Mouse (Mus musculus) brain, embryonic 14.5 days (tissue): ENCODE measurements around the gene Nsun6. TPM values are rescaled to one million over a fixed set of nuclear protein-coding genes. Genes with fewer than 3 reads are reported as not detected.

ENCODE experiments used
- DNase-seq: peaks from one replicate; pipeline ENCODE4 v3.0.0-alpha.2; 2011; ENCODE audit warnings: low read depth
- CTCF ChIP-seq: fragments of 200-500 bp; IDR thresholded peaks from 2 replicates; pipeline ENCODE4 v1.5.1; 2012; ENCODE audit warnings: inconsistent platforms, mild to moderate bottlenecking, moderate library complexity, borderline replicate concordance; ENCODE audit not compliant: insufficient read depth, insufficient read length; ENCODE audit errors: extremely low read depth
- POLR2A ChIP-seq: fragments of 200-500 bp; IDR thresholded peaks from 2 replicates; pipeline ENCODE4 v1.6.1; 2012; ENCODE audit warnings: mild to moderate bottlenecking, inconsistent platforms, borderline replicate concordance; ENCODE audit not compliant: poor library complexity, insufficient read depth, insufficient read length, severe bottlenecking; ENCODE audit errors: extremely low read depth
- polyA plus RNA-seq: library from polyadenylated mRNA; depleted of rRNA; stranded (reverse); fragments of >200 nt; gene quantifications from 2 replicates; pipeline ENCODE4 v1.2.3, GENCODE M21; 2012; rRNA removed

The Nsun6 gene
- 6.8 and 7.2 TPM in 2 replicates for polyA plus RNA-seq

DNA sequence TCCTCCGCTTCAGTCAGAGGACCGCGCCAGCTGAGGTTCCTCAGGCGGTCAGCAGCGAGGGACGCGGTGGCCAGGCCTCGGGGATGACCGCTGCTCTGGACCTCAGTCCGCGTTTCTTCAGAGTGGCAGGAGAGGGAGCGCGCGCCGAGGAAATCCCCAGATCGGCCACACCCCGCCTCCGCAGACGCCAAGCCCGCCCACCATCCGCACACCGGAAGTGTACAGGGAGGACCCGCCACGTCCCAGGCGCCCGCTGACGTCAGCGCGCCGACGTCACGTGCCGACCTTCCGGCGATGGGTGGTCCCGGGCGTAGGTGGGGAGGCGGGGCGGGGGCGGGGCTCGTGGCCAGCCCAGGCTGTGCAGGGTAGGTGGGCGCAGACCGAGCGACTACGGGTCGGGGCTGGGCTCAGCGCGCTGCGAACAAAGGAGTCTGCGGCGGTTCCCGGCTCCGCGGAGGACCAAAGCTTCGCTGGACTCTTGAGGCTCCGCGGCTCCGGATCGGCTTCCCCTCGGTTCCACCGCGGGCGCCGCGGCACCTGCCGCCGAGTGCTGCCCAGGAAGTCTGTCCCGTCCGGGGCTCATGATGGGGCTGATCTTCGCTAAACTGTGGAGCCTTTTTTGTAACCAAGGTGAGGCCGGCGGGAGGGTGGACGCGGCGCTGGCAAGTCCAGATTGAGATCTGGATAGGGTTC, at the start of gene Nsun6:
TSS of gene Nsun6 (minus strand) at position 125 of the 693 bp plus-strand sequence.
- peak; percentile 99 for DNase-seq
- peak; percentile 76; the same call in 1 of the 2 replicates for TF ChIP-seq POLR2A
- no peak for TF ChIP-seq CTCF

DNA sequence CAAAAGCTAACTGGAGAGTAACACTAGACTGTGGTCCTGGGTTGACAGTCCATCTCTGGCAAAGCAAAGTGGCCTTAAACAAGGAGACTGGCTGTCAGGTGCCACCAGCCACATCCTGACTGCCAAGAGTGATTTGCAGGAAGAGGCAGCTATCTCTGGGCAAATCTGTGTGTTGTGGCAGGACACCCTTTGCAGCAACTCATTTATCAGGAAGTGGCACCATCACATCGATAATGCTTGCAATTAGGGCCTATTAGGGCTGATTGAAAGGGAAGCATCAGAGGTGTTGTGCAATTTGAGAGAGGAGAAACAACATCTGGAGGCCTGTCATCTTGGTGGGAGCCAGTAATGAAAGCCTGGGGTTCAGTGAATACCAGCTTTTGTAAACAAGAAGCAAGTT, 49.5 kb upstream of the Nsun6 start:
- DNase-seq: no peak
- TF ChIP-seq POLR2A (no peak), CTCF (no peak)

DNA sequence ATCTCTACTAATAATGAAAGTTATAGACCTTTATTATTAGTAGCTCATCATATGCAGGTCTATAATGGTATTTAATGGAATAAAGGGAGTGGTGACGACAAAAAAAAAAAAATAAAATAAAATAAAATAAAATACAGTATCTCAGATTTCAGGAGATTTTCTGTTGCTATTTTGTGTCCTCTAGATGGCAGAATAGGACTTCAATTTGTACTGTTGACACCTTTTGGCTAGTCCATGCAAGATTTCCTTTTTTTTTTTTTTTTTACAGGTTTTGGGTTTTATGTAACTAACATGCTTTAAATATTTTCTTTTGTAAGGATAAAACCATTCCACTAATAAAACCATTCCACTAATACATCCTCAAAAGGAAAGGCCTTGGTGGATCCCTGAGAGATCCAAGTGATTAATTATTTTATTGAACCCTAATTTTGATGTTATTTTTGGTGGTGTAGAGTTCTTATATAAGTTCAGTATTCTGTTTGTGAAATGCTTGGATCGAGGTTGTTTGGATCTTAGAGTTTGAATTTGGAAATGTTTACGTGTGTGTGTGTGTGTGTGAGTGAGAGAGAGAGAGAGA, 41.7 kb upstream of the Nsun6 start:
- TF ChIP-seq CTCF: no peak
- TF ChIP-seq POLR2A: no peak
- DNase-seq: peak; percentile 74

DNA sequence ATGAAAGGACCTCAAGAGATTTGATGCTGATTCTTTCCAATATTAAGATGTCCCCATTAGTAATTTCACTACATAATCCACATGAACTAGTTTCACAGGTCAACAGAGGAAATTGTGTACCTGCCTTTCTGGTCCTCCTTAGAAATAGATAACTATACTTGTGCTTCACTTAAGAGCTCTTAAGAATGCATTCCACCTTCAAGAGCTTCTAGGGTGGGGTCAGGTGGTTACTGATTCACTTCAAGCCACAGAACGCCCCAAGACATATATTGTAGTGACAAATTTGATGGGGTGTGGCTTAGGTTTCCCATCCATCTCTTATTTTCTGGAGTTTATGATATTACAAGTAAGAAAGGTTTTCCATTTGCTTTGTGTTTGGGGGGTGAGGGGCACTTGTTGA, 32.4 kb upstream of the Nsun6 start:
- TF ChIP-seq POLR2A (no peak), CTCF (no peak)
- DNase-seq: no peak

DNA sequence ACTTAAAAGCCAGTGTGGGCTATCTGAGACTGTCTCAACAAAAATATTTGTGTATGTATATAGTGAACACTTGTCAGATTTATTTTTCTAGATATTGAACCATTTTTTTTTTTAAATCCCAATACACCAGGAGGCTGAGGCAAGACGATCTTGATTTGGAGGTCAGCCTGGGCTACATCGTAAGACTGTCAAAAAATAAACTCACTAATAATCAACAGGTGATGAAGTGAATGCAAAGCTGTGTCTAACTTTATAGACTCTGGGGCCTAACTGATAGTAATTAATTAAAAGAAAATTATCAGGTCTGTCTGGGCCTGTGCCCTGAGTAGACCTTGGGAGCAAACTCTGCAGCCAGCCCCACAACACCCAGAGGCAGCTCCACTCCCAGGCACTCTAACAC, 28.8 kb upstream of the Nsun6 start:
- no peak for DNase-seq
- no peak for TF ChIP-seq CTCF
- TF ChIP-seq POLR2A: no peak

DNA sequence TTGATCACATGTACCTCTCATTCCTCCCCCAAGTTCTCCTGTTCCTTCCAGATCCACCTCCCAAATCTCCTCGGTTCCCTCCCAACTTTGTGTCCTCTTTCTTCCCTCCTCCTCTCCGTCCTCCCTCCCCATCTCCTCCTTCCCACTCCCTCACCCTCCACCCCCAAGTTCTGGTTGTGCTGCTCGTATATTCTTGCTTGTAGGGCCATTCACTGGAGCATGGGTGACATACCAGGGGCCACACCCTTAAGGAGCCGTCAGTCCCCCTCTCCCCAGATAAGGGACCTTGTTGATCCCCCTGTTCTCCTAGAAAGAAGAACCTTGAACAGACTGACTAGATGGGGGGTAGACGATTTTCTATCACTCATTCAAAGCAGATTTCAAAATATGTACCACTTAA, 12.2 kb upstream of the Nsun6 start:
- TF ChIP-seq CTCF: no peak
- no peak for DNase-seq

DNA sequence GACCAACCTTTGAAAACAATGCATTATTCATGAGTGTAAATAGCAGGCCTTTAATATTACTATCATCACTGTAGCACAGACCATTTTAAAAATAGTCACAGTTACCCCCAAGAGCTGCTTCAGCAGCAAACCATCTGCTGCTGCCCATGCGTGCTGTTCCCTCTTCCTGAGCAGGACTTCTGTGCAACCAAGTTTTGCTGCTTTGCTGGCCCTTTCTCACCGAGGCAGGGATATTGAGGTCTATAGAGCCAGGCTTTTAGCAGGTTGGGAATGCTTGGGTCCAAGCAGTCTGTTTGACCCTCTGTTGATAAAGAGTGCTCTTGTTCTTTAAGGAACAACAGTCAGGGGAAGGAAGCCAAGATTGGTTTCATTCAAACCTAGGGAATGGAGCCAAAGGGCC, 10.6 kb upstream of the Nsun6 start:
- TF ChIP-seq CTCF (no peak), POLR2A (no peak)
- no peak for DNase-seq

DNA sequence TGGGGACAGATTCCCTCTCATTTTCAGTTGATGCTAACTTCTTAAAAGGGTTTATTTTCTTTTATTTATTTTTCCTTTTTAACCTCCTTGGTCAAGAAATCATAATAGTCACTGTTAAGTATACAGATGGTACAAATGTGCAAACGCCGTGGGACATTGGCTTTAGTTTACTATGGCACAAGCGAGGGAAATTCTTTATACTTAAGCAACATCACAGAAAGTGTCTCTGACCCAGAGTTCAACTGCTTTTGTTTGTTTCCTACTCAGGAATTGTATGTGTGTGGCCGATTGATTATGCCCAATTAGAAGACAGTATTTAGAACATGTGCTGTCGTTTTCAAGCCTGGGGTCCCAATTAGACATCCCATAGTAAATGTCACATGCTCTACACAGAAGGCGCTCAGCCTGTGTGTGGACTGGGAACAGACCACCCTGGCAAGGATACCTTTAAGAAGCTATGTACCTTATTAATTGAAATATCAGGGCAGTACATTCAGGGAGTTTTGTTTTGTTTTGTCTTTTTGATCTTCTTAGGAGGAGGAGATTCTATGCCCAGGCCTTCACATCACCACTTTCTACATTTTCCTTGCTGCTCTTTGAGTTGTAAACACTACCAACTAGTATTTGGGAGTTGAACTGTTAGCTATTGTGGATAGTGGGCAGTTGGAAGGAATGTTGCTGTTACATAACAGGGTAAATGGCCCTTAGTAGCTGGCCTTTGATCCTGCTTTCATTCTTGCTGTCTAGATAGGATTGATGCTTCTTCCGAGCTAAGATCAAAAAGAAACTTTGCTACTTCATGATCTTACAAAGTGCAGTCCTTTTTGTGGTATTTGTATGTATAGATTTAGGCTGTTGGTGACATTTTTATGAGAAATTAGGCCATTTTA, 9.8 kb upstream of the Nsun6 start:
- no peak for TF ChIP-seq POLR2A
- no peak for TF ChIP-seq CTCF
- no peak for DNase-seq

DNA sequence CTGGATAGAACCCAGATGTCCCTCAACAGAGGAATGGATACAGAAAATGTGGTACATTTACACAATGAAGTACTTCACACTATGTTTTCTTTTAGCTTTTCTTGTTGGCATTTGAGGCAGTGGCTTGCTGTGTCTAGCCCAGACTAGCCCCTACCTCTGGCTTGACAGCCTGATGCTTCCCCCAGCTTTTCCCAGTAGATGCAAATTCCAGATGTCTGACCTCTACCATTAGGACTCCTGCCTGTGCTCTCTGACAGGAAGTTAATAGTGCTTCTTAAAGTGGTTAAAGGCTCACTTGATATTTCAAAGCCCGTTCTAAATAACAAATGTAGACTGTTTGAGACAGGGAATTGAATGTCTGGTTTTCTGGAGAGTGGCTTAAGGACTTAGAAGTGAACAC, 8.9 kb upstream of the Nsun6 start:
- TF ChIP-seq CTCF: no peak
- no peak for TF ChIP-seq POLR2A
- no peak for DNase-seq

DNA sequence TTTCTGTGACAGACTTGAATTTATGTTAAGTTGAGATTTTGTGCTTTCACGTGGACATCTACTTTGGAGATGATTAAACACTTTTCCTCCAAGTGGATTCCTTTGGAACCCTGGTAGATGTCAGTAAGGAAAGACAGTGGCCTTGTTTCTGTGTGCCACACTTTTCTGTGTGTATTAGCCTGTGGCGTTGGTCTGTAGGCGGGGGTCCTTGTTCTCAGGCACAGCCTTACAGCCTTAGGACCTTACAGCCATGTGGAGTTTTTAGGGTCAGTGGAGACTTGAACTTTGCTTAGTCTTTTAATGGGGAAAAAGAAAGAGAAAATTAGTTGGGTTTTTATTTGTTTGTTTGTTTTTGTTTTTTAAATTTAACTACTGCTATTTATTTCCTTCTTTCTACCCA, 6.0 kb upstream of the Nsun6 start:
- no peak for DNase-seq
- TF ChIP-seq CTCF (no peak), POLR2A (no peak)

DNA sequence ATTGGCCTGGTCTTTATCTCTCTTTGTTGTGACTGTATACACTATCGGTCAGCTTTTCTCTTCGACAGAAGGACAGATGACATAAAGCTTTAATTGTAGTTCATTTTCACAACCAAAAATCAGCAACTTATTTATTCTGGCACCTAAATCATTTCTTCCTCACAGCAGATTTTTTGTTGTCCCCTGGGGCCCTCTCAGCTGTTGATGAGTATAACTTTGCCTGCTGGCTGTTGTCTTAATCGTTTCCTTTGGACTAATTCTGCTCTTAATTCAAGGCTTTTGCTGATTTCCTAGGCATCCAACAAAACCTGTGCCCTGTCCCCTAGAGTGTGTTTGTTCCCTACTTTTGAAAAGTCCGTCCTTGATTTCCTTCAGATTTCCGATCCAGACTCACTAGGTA, 3.4 kb upstream of the Nsun6 start:
- TF ChIP-seq POLR2A (no peak), CTCF (no peak)
- no peak for DNase-seq

DNA sequence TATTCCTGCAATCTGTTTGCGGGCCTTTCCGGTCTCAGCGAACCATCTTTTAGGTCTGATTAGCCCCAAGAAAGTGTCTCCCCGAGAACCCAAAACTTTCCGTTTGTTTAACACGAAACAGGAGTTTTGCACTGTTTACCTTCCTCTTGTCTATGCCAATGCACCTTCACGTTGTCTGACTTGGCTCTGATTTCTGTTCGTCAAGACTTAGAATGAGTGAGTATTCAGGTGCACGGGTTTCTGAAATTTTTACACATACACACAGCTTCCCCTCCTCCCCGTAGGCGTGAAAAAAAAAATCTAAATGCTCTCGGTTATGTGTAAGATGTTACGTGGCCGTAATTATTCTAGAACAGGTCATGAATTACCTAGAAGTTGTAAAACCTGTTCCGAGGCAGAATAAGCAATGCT, 877 bp upstream of the Nsun6 start:
- no peak for TF ChIP-seq CTCF
- no peak for TF ChIP-seq POLR2A
- DNase-seq: no peak

DNA sequence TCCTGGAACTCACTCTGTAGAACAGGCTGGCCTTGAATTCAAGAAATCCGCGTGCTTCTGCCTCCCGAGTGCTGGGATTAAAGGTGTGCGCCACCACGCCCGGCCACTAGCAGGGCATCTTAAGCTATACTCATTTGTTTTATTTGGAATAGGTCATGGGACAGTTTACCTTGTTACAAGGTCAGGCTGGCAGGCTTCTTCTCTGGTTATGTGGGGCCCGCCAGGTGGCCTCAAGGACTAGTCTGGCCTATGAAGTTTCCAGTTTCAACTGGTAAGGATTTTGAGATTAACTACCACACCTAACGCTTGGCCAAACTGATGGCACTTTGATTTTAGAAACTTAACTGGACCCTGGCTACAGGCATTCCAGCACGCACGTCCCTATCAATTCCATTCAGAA, 373 bp downstream of the Nsun6 start:
- no peak for TF ChIP-seq POLR2A
- no peak for TF ChIP-seq CTCF
- DNase-seq: no peak
